In genomic region chr3:68495736-68496242, GRCm38 (mm10) we compare ENCODE assay signal across 8 mouse cellular contexts.
DNase-seq lines count a peak whose midpoint lies in the region; ATAC-seq and TF ChIP-seq lines count a peak whose summit lies in the region.

No protein-coding gene starts in this region.

- peaks cover 14 to 42% of the 10 kb centered on the region in 2 experiments for H3K4me1 ChIP-seq in heart, embryonic 14.5 days (ENCODE audit: control insufficient read depth in 2 of 2, insufficient read depth in 2 of 2, low read length in 2 of 2)
- peaks cover 58% of the 10 kb centered on the region for H3K4me1 ChIP-seq in limb, embryonic 10.5 days
- no peaks in the 10 kb centered on the region; the same call in 1 of the 2 replicates for H3K4me1 ChIP-seq in neural tube, embryonic 11.5 days (ENCODE audit: control insufficient read depth, insufficient read depth, low read length)

- intact Hi-C loops in gastrocnemius, adult 2 months (cut with DNase I) = loop anchor here (5.0 kb wide), 2 partner anchors 47 to 438 kb away; no protein-coding TSS in a partner anchor

- H3K9ac ChIP-seq in heart, embryonic 14.5 days (ENCODE audit: low read length) = peak overlapping the region; percentile 94
- peak overlapping the region; percentile 81 for H3K9ac ChIP-seq in neural tube, embryonic 11.5 days (ENCODE audit: low read length)

- DNase-seq in gastrocnemius, adult 2 months = peak; percentile 23
- no peak for DNase-seq in gastrocnemius, adult 18-20 months (ENCODE audit: low spot score)
- peak; percentile 74 for DNase-seq in brain, embryonic 14.5 days (ENCODE audit: low read depth)
- no peak for DNase-seq in limb, embryonic 10.5 days (ENCODE audit: low spot score)
- peak; percentile 45 for DNase-seq in neural tube, embryonic 11.5 days (ENCODE audit: low spot score)
- DNase-seq in cerebellum, postnatal 4 days (ENCODE audit: low spot score in 2 of 2) = no peak

- peak overlapping the region; percentile 91 for H3K4me2 ChIP-seq in heart, embryonic 14.5 days (ENCODE audit: low read length)
- H3K4me2 ChIP-seq in neural tube, embryonic 11.5 days (ENCODE audit: low read depth) = peak overlapping the region; percentile 90

- H3K9me3 ChIP-seq in heart, embryonic 14.5 days (ENCODE audit: control insufficient read depth, low read length) = no peaks in the 10 kb centered on the region
- no peaks in the 10 kb centered on the region for H3K9me3 ChIP-seq in limb, embryonic 10.5 days (replicated peaks)
- no peaks in the 10 kb centered on the region for H3K9me3 ChIP-seq in neural tube, embryonic 11.5 days (ENCODE audit: control insufficient read depth, low read length)

- H3K27me3 ChIP-seq in heart, embryonic 14.5 days (ENCODE audit: control insufficient read depth, insufficient read depth, low read length) = no peaks in the 10 kb centered on the region
- no peaks in the 10 kb centered on the region for H3K27me3 ChIP-seq in limb, embryonic 10.5 days (ENCODE audit: low read depth, poor library complexity, severe bottlenecking)
- H3K27me3 ChIP-seq in neural tube, embryonic 11.5 days (ENCODE audit: control insufficient read depth, insufficient read depth, low read length) = no peaks in the 10 kb centered on the region

- no peak for ATAC-seq in heart, embryonic 14.5 days (ENCODE audit: insufficient number of reproducible peaks, insufficient read depth, low FRiP score, low read depth)
- no peak for ATAC-seq in neural tube, embryonic 11.5 days (ENCODE audit: insufficient read depth, low FRiP score, low TSS enrichment)
- no peak for ATAC-seq in CD4-positive, CD25-positive, alpha-beta regulatory T cell, adult 4 months

- H3K36me3 ChIP-seq in heart, embryonic 14.5 days (ENCODE audit: control insufficient read depth, insufficient read depth, low read length) = peaks cover 6% of the 10 kb centered on the region; the same call in 1 of the 2 replicates
- H3K36me3 ChIP-seq in limb, embryonic 10.5 days = 0 out of 2 replicates have a peak, but pooled peaks cover 4% of the 10 kb centered on the region
- no peaks in the 10 kb centered on the region for H3K36me3 ChIP-seq in neural tube, embryonic 11.5 days (ENCODE audit: control insufficient read depth, insufficient read depth, low read length)

- TF ChIP-seq POLR2A in brain, embryonic 14.5 days (IDR thresholded peaks at IDR 0.05; ENCODE audit: borderline replicate concordance, extremely low read depth, insufficient read depth, insufficient read length, poor library complexity, severe bottlenecking) = no peak

- no peak for TF ChIP-seq CTCF in gastrocnemius, adult 2 months (IDR thresholded peaks at IDR 0.05)
- no peak for TF ChIP-seq CTCF in brain, embryonic 14.5 days (IDR thresholded peaks at IDR 0.05; ENCODE audit: borderline replicate concordance, extremely low read depth, insufficient read depth, insufficient read length)

- 0% methylated on average over 9 of the region's 9 CpGs for WGBS in heart, embryonic 14.5 days
- WGBS in limb, embryonic 10.5 days = 2% methylated on average over 9 of the region's 9 CpGs
- 3% methylated on average over 9 of the region's 9 CpGs for WGBS in neural tube, embryonic 11.5 days

- H3K4me3 ChIP-seq in gastrocnemius, adult 2 months = peak overlapping the region; percentile 95
- H3K4me3 ChIP-seq in heart, embryonic 14.5 days (ENCODE audit: control insufficient read depth in 1 of 2, insufficient read depth in 1 of 2, low read depth in 1 of 2, low read length in 2 of 2) = peak overlapping the region; percentile 90 to 91
- H3K4me3 ChIP-seq in limb, embryonic 10.5 days = peak overlapping the region; percentile 86
- peak overlapping the region; percentile 70 for H3K4me3 ChIP-seq in neural tube, embryonic 11.5 days (ENCODE audit: low read depth, low read length)

- peak overlapping the region; percentile 95 for H3K27ac ChIP-seq in gastrocnemius, adult 2 months
- peak overlapping the region; percentile 86 to 99 for H3K27ac ChIP-seq in heart, embryonic 14.5 days (replicated peaks in 1 of 2; ENCODE audit: control insufficient read depth in 1 of 2, insufficient read depth in 1 of 2, low read depth in 2 of 2, low read length in 2 of 2)
- peak overlapping the region; percentile 94 for H3K27ac ChIP-seq in limb, embryonic 10.5 days
- H3K27ac ChIP-seq in neural tube, embryonic 11.5 days (ENCODE audit: low read depth, low read length) = 0 out of 2 replicates have a peak overlapping the region, but pooled peaks have one; percentile 21

Comparison
In these comparisons a context has a peak if more than half of its experiments do, and no peak if none do; other contexts are left out.
1. DNase-seq: peak in gastrocnemius, adult 2 months (single experiment), brain, embryonic 14.5 days (single experiment) and neural tube, embryonic 11.5 days (single experiment); none in gastrocnemius, adult 18-20 months (single experiment), limb, embryonic 10.5 days (single experiment) and cerebellum, postnatal 4 days (0 of 2).
2. H3K27ac ChIP-seq: peak in every context shown above with its lines; median percentile 95 in gastrocnemius, adult 2 months; 94 in limb, embryonic 10.5 days; 92 in heart, embryonic 14.5 days; 21 in neural tube, embryonic 11.5 days.
3. Peak in every context shown above with its lines, with median percentiles within 50 percentile points of each other: H3K4me3 ChIP-seq.